Mouse (Mus musculus) hindbrain, embryonic 12.5 days (tissue): ENCODE results near the gene Arpc1a. TPM values are rescaled to one million over a fixed set of nuclear protein-coding genes. Genes with fewer than 3 reads are reported as not detected.

Source experiments
- polyA plus RNA-seq: library from polyadenylated mRNA; unstranded; fragments of >200 nt; fragmentation: Nextera tagmentation; extraction: Ambion mirVana; gene quantifications from 2 replicates; pipeline ENCODE4 v1.2.1, GENCODE M21; 2016

The Arpc1a gene
- polyA plus RNA-seq, 1 experiment from 2014 or later: 191 TPM

Other genes with a start within 250 kb of the Arpc1a start
- gene Smurf1, start 118.0 kb upstream of the Arpc1a start, polyA plus RNA-seq: 32.6 and 33.3 TPM in 2 replicates
- gene Gm4871, start 51.1 kb upstream of the Arpc1a start, polyA plus RNA-seq: not detected in 2 replicates
- not detected in 2 replicates for gene 1700018F24Rik, start 40.8 kb upstream of the Arpc1a start, polyA plus RNA-seq
- gene Kpna7, start 200 bp downstream of the Arpc1a start, polyA plus RNA-seq: not detected in 2 replicates
- gene Arpc1b, start 30.4 kb downstream of the Arpc1a start, polyA plus RNA-seq: 95.5 and 108 TPM in 2 replicates
- 111 and 144 TPM in 2 replicates for gene Pdap1, start 56.4 kb downstream of the Arpc1a start, polyA plus RNA-seq
- gene Bud31, start 56.5 kb downstream of the Arpc1a start, polyA plus RNA-seq: 210 and 215 TPM in 2 replicates
- gene Ptcd1, start 83.3 kb downstream of the Arpc1a start, polyA plus RNA-seq: 20.6 and 21.3 TPM in 2 replicates
- gene Cpsf4, start 83.4 kb downstream of the Arpc1a start, polyA plus RNA-seq: 58.1 and 58.4 TPM in 2 replicates
- gene Atp5j2, start 108.2 kb downstream of the Arpc1a start, polyA plus RNA-seq: 476 and 529 TPM in 2 replicates
- 10.5 and 11.3 TPM in 2 replicates for gene Zkscan14, start 118.0 kb downstream of the Arpc1a start, polyA plus RNA-seq
- 17.9 and 20.2 TPM in 2 replicates for gene Zkscan5, start 120.7 kb downstream of the Arpc1a start, polyA plus RNA-seq
- 43.6 and 45.9 TPM in 2 replicates for gene Zfp655, start 147.9 kb downstream of the Arpc1a start, polyA plus RNA-seq
- gene Zscan25, start 196.7 kb downstream of the Arpc1a start, polyA plus RNA-seq: 0.38 and 0.79 TPM in 2 replicates